ENCODE assay signal across 25 mouse cellular contexts in genomic region chr4:104870196-104870595, GRCm38 (mm10). TPM values are rescaled to one million over a fixed set of nuclear protein-coding genes. Genes with fewer than 3 reads are reported as not detected.
DNase-seq lines count a peak whose midpoint lies in the region; ATAC-seq lines count a peak whose summit lies in the region.
"Had no signal": no experiment of that assay in that cellular context is flagged by ENCODE, and none has a peak within 500 bp of the region (broad histone marks: within the 10 kb centered on the region; RNA-seq: fewer than 3 reads in every experiment).

No protein-coding gene starts in this region.

- H3K4me2 ChIP-seq in kidney, embryonic 15.5 days: no peak overlapping the region
- no peak overlapping the region for H3K4me2 ChIP-seq in kidney, embryonic 16.5 days (replicated peaks; ENCODE audit: low read depth, low read length)
- H3K4me2 ChIP-seq in kidney, embryonic 14.5 days (replicated peaks; ENCODE audit: low read depth, low read length): no peak overlapping the region
- H3K4me2 ChIP-seq: embryonic facial prominence, embryonic 13.5 days; embryonic facial prominence, embryonic 15.5 days; forebrain, embryonic 12.5 days had no signal

- no peak overlapping the region for H3K4me3 ChIP-seq in kidney, embryonic 15.5 days (replicated peaks)
- H3K4me3 ChIP-seq in kidney, embryonic 16.5 days (ENCODE audit: low read length): no peak overlapping the region
- no peak overlapping the region for H3K4me3 ChIP-seq in kidney, embryonic 14.5 days (ENCODE audit: low read length)
- H3K4me3 ChIP-seq: embryonic facial prominence, embryonic 13.5 days; embryonic facial prominence, embryonic 15.5 days; erythroblast, embryonic 14.5 days; forebrain, embryonic 10.5 days; forebrain, embryonic 12.5 days had no signal

- WGBS in kidney, embryonic 15.5 days: 95% methylated on average over 5 of the region's 5 CpGs
- WGBS in kidney, embryonic 16.5 days: 86% methylated on average over 5 of the region's 5 CpGs
- WGBS in kidney, embryonic 14.5 days: 89% methylated on average over 5 of the region's 5 CpGs

- H3K9ac ChIP-seq in kidney, embryonic 15.5 days: no peak overlapping the region
- H3K9ac ChIP-seq in kidney, embryonic 16.5 days (replicated peaks; ENCODE audit: low read length): no peak overlapping the region
- H3K9ac ChIP-seq in kidney, embryonic 14.5 days (ENCODE audit: low read depth, low read length): no peak overlapping the region
- H3K9ac ChIP-seq: embryonic facial prominence, embryonic 13.5 days; embryonic facial prominence, embryonic 15.5 days; forebrain, embryonic 12.5 days had no signal

- DNase-seq in kidney, adult 11 months: peak; percentile 22
- peak; percentile 36 to 46 for DNase-seq in kidney, adult 8-10 months
- DNase-seq in kidney, postnatal 36 days: peak; percentile 24 to 34
- DNase-seq: adrenal gland, adult 2 months; adrenal gland, postnatal 10 days; adrenal gland, postnatal 25 days; cerebellum, adult 11 months; cerebellum, adult 18-20 months; cerebellum, adult 8-10 months; cerebellum, adult 9-11 months; cerebellum, postnatal 14 days; cerebellum, postnatal 36 days; embryo, embryonic 11 days had no signal

- H3K9me3 ChIP-seq in kidney, embryonic 15.5 days (replicated peaks): no peaks in the 10 kb centered on the region
- H3K9me3 ChIP-seq in kidney, embryonic 16.5 days (ENCODE audit: low read length): no peaks in the 10 kb centered on the region
- H3K9me3 ChIP-seq in kidney, embryonic 14.5 days (ENCODE audit: control insufficient read depth, low read length): no peaks in the 10 kb centered on the region
- H3K9me3 ChIP-seq: embryonic facial prominence, embryonic 13.5 days; embryonic facial prominence, embryonic 15.5 days; forebrain, embryonic 10.5 days; forebrain, embryonic 12.5 days had no signal

- no peak overlapping the region for H3K27ac ChIP-seq in kidney, embryonic 15.5 days
- H3K27ac ChIP-seq in kidney, embryonic 16.5 days (ENCODE audit: low read length): no peak overlapping the region
- no peak overlapping the region for H3K27ac ChIP-seq in kidney, embryonic 14.5 days (ENCODE audit: low read depth, low read length)
- H3K27ac ChIP-seq: embryonic facial prominence, embryonic 13.5 days; embryonic facial prominence, embryonic 15.5 days; forebrain, embryonic 10.5 days; forebrain, embryonic 12.5 days had no signal

- H3K36me3 ChIP-seq in kidney, embryonic 15.5 days: no peaks in the 10 kb centered on the region
- no peaks in the 10 kb centered on the region for H3K36me3 ChIP-seq in kidney, embryonic 16.5 days (ENCODE audit: insufficient read depth, low read length)
- H3K36me3 ChIP-seq in kidney, embryonic 14.5 days (ENCODE audit: control insufficient read depth, insufficient read depth, low read length): no peaks in the 10 kb centered on the region
- H3K36me3 ChIP-seq: embryonic facial prominence, embryonic 13.5 days; embryonic facial prominence, embryonic 15.5 days; forebrain, embryonic 10.5 days; forebrain, embryonic 12.5 days had no signal

- no peaks in the 10 kb centered on the region for H3K4me1 ChIP-seq in kidney, embryonic 15.5 days
- no peaks in the 10 kb centered on the region for H3K4me1 ChIP-seq in kidney, embryonic 16.5 days (ENCODE audit: insufficient read depth, low read length)
- no peaks in the 10 kb centered on the region for H3K4me1 ChIP-seq in kidney, embryonic 14.5 days (ENCODE audit: control insufficient read depth, insufficient read depth, low read length)
- H3K4me1 ChIP-seq: embryonic facial prominence, embryonic 15.5 days; forebrain, embryonic 12.5 days had no signal

- H3K27me3 ChIP-seq in kidney, embryonic 15.5 days: no peaks in the 10 kb centered on the region
- H3K27me3 ChIP-seq in kidney, embryonic 16.5 days (ENCODE audit: insufficient read depth, low read length): no peaks in the 10 kb centered on the region
- no peaks in the 10 kb centered on the region for H3K27me3 ChIP-seq in kidney, embryonic 14.5 days (ENCODE audit: control insufficient read depth, insufficient read depth, low read length)
- H3K27me3 ChIP-seq: embryonic facial prominence, embryonic 13.5 days; embryonic facial prominence, embryonic 15.5 days; forebrain, embryonic 12.5 days had no signal

- ATAC-seq in kidney, embryonic 15.5 days (replicated peaks; ENCODE audit: low FRiP score): no peak
- ATAC-seq in kidney, embryonic 16.5 days (ENCODE audit: low FRiP score, low TSS enrichment): no peak
- ATAC-seq in kidney, embryonic 14.5 days (ENCODE audit: low FRiP score, low TSS enrichment): no peak
- ATAC-seq: forebrain, embryonic 14.5 days had no signal

RNA-seq across cellular contexts. Expression of gene C8a, which starts 6.0 kb away (rescaled TPM):
- polyA plus RNA-seq in kidney, embryonic 15.5 days (2015; fragmentation: Nextera tagmentation; extraction: Ambion mirVana): 0.19 and 0.23 TPM in 2 replicates
- 0.31 and 0.32 TPM in 2 replicates for polyA plus RNA-seq in kidney, embryonic 16.5 days (2015; fragmentation: Nextera tagmentation; extraction: Ambion mirVana)
- polyA plus RNA-seq in kidney, embryonic 14.5 days (2014; fragmentation: Nextera tagmentation; extraction: Ambion mirVana): 0.51 TPM in 2 replicates
- polyA plus RNA-seq: adrenal gland, adult 2 months; C2C12; embryonic facial prominence, embryonic 11.5 days; embryonic facial prominence, embryonic 13.5 days; embryonic facial prominence, embryonic 15.5 days; erythroblast, embryonic 14.5 days; forebrain, embryonic 10.5 days; forebrain, embryonic 12.5 days; forebrain, embryonic 14.5 days had no signal

RNA-seq across cellular contexts. Expression of gene Gm17662, which starts 13.1 kb away (rescaled TPM):
- polyA plus RNA-seq in kidney, embryonic 15.5 days (2015; fragmentation: Nextera tagmentation; extraction: Ambion mirVana): not detected in 2 replicates
- not detected in 2 replicates for polyA plus RNA-seq in kidney, embryonic 16.5 days (2015; fragmentation: Nextera tagmentation; extraction: Ambion mirVana)
- polyA plus RNA-seq in kidney, embryonic 14.5 days (2014; fragmentation: Nextera tagmentation; extraction: Ambion mirVana): not detected in 2 replicates
- polyA plus RNA-seq: adrenal gland, adult 2 months; brain, embryonic 14.5 days; C2C12; embryonic facial prominence, embryonic 11.5 days; embryonic facial prominence, embryonic 13.5 days; embryonic facial prominence, embryonic 15.5 days; erythroblast, embryonic 14.5 days; forebrain, embryonic 10.5 days; forebrain, embryonic 12.5 days; forebrain, embryonic 14.5 days had no signal

RNA-seq across cellular contexts. Expression of gene Fyb2, which starts 43.1 kb away (rescaled TPM):
- polyA plus RNA-seq in kidney, embryonic 15.5 days (2015; fragmentation: Nextera tagmentation; extraction: Ambion mirVana): 0.45 and 0.56 TPM in 2 replicates
- polyA plus RNA-seq in kidney, embryonic 16.5 days (2015; fragmentation: Nextera tagmentation; extraction: Ambion mirVana): 0.40 and 0.64 TPM in 2 replicates
- polyA plus RNA-seq in kidney, embryonic 14.5 days (2014; fragmentation: Nextera tagmentation; extraction: Ambion mirVana): 0.66 and 0.79 TPM in 2 replicates
- polyA plus RNA-seq: adrenal gland, adult 2 months; erythroblast, embryonic 14.5 days; forebrain, embryonic 14.5 days had no signal
